Mouse (Mus musculus): ENCODE data around the gene Psme2b. TPM values are rescaled to one million over a fixed set of nuclear protein-coding genes. Genes with fewer than 3 reads are reported as not detected.
A peak's percentile ranks its signal among the peaks of the same experiment; 100 is the strongest.
"Not testable (repeated sequence)": the region's sequence is repeated elsewhere in the genome, so short reads cannot be mapped to it uniquely, and the experiment has no call there.

Psme2b gene
- 68.9 and 82.5 TPM in 2 replicates for polyA plus RNA-seq (2012; ENCODE audit: insufficient read depth, insufficient read length, missing spikeins)

DNA sequence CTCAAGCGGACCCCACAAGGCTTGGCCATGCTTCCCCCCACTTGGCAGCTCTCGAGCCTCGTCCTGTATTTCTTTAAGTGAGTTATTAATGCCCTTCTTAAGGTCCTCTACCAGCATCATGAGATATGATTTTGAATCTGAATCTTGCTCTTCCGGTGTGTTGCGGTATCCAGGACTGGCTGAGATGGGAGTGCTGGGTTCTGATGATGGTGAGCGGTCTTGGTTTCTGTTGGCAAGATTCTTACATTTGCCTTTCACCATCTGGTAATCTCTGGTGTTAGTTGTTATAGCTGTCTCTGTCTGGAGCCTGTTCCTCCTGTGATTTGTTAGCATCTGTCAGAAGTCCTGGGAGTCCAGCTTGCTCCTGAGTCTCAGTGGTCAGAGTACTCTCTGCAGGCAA is at the start of gene Psme2b:
Gene Psme2b (minus strand): TSS at position 101 of the 400 bp plus-strand sequence.
- not testable (repeated sequence) for H3K27ac ChIP-seq (ENCODE audit: insufficient read depth, low read depth, low read length); H3K4me1 ChIP-seq (ENCODE audit: control insufficient read depth, insufficient read depth, low read length); H3K4me3 ChIP-seq (ENCODE audit: insufficient read depth, low read length)

- not testable (repeated sequence) for H3K27ac ChIP-seq (ENCODE audit: insufficient read depth, low read depth, low read length); H3K4me3 ChIP-seq (ENCODE audit: insufficient read depth, low read length)
- H3K4me1 ChIP-seq (ENCODE audit: control insufficient read depth, insufficient read depth, low read length): peaks cover 12% of the 10 kb centered on the region
Observed at GRCm38 (mm10) chr11:48994018-48994417, 48.0 kb upstream of the Psme2b start, which contains the start of gene Tgtp1. TSS of gene Tgtp1 (minus strand) at chr11:48994172.

DNA sequence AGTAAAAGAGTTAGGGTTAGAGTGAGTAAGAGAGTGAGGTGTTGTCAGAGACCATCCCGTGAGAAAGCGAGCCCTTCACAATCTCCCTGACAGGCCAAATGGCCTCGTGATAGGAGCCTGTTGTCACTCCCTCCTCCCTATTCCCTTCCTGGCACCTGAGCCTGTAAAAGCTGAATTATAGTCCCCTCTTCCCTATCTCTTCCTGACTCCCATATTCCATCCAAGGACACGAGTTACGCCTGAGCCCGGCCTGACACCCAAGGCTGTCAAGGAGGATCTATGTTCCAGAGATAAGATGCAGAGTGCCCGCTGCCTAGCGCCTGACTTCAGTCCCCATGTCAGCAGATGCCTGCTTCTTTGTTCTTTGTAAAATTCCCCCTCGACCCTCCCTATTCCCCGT is 47.3 kb upstream of the Psme2b start:
- H3K4me1 ChIP-seq (ENCODE audit: control insufficient read depth, insufficient read depth, low read length): peaks cover 12% of the 10 kb centered on the region
- H3K4me3 ChIP-seq (ENCODE audit: insufficient read depth, low read length); H3K27ac ChIP-seq (ENCODE audit: insufficient read depth, low read depth, low read length): not testable (repeated sequence)

- not testable (repeated sequence) for H3K4me1 ChIP-seq (ENCODE audit: control insufficient read depth, insufficient read depth, low read length); H3K4me3 ChIP-seq (ENCODE audit: insufficient read depth, low read length); H3K27ac ChIP-seq (ENCODE audit: insufficient read depth, low read depth, low read length)
Observed at GRCm38 (mm10) chr11:48991740-48992520, 45.9 kb upstream of the Psme2b start, which contains the start of gene Gm12185. TSS of gene Gm12185 (minus strand) at chr11:48992226.

DNA sequence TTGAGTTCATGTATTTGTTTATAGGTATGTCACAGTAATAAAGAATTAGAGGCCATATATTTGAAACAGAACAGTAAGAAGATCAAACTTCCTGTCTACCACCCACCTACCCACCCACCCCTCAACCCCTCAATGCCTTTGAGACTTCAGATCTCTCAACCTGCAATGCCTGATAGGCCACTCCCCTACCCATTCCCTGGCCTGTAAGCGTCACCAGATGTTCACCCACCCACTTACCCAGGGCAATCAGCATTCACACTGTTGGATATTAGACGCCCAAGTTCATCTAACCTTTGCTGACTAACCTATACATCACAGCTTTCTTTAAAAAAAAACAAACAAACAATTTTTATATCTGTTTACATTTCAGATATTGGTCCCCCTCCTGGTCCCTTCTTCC is 44.0 kb upstream of the Psme2b start:
- not testable (repeated sequence) for H3K4me3 ChIP-seq (ENCODE audit: insufficient read depth, low read length); H3K4me1 ChIP-seq (ENCODE audit: control insufficient read depth, insufficient read depth, low read length); H3K27ac ChIP-seq (ENCODE audit: insufficient read depth, low read depth, low read length)

DNA sequence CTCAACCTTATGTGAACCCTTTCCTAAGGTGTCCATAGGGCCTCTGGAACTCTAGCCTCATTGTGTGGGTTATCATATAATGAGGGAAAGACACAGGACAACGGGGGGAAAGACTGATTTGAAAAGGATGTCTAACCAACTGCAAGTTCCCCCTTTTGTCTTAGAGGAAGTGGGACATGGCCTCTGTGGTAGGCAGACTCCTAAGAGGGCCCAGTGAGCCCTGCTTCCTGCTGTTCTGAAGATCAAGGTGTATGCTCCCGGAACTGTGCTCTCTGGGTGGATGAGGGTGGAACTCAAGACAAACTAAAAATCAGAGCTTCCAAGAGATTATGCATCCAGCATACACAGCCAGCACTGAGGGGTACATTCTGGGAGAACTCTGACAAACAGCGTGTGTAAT is 42.2 kb upstream of the Psme2b start:
- peak overlapping the region; percentile 40; the same call in 1 of the 2 replicates for H3K27ac ChIP-seq (ENCODE audit: insufficient read depth, low read depth, low read length)
- not testable (repeated sequence) for H3K4me1 ChIP-seq (ENCODE audit: control insufficient read depth, insufficient read depth, low read length); H3K4me3 ChIP-seq (ENCODE audit: insufficient read depth, low read length)

GRCm38 (mm10) chr11:48982848-48983247 is 36.9 kb upstream of the Psme2b start:
- H3K4me3 ChIP-seq (ENCODE audit: insufficient read depth, low read length); H3K4me1 ChIP-seq (ENCODE audit: control insufficient read depth, insufficient read depth, low read length); H3K27ac ChIP-seq (ENCODE audit: insufficient read depth, low read depth, low read length): not testable (repeated sequence)

GRCm38 (mm10) chr11:48980052-48980451 is 34.1 kb upstream of the Psme2b start:
- H3K27ac ChIP-seq (ENCODE audit: insufficient read depth, low read depth, low read length); H3K4me1 ChIP-seq (ENCODE audit: control insufficient read depth, insufficient read depth, low read length); H3K4me3 ChIP-seq (ENCODE audit: insufficient read depth, low read length): not testable (repeated sequence)

- peak within 1 kb of the TSS; percentile 24 for H3K4me3 ChIP-seq (ENCODE audit: insufficient read depth, low read length)
- not testable (repeated sequence) for H3K4me1 ChIP-seq (ENCODE audit: control insufficient read depth, insufficient read depth, low read length)
- H3K27ac ChIP-seq (ENCODE audit: insufficient read depth, low read depth, low read length): peak within 1 kb of the TSS; percentile 56
Observed at GRCm38 (mm10) chr11:48979251-48979650, 33.3 kb upstream of the Psme2b start, which contains the start of gene 9930111J21Rik1. TSS of gene 9930111J21Rik1 (minus strand) at chr11:48979398.

DNA sequence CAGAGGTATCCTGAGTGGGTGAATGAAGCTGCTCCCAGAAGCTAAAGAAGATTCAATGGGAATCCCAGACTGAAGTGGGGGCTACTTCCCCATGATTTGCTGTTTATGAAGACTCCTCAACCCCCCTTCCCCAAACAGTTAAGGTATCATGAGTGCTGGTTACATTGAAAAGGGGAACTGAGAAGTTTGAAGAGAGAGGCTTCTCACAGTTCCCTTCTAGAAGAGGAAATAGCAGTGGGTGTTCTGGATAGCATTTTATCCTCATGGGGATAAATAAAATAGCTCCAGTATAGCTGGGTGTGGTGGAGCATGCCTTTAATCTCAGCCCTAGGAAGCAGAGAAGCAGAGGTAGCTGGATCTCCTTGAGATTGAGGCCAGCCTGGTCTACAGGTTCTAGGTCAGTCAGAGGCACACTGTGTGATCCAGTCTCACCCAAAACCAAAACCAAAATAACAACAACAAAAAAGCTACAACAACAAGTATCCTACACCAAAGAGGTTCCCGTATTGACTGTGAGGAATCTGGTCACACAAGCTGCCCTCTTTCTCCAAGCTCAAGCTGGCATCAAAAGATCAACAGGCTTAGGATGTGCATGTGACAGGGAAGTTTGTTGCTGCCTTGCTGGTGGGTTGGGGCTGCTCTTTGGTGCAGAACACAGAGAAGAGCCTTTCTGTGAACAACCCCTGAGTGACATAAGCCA is 32.4 kb upstream of the Psme2b start, which contains the start of gene Olfr56:
Gene Olfr56 (plus strand): TSS at position 650 of the 700 bp plus-strand sequence.
- not testable (repeated sequence) for H3K4me1 ChIP-seq (ENCODE audit: control insufficient read depth, insufficient read depth, low read length)
- Histone ChIP-seq H3K4me3 (ENCODE audit: insufficient read depth, low read length) (peak within 1 kb of the TSS; percentile 24), H3K27ac (ENCODE audit: insufficient read depth, low read depth, low read length) (peak within 1 kb of the TSS; percentile 71)

GRCm38 (mm10) chr11:48974686-48975085 is 28.7 kb upstream of the Psme2b start:
- H3K4me3 ChIP-seq (ENCODE audit: insufficient read depth, low read length); H3K27ac ChIP-seq (ENCODE audit: insufficient read depth, low read depth, low read length); H3K4me1 ChIP-seq (ENCODE audit: control insufficient read depth, insufficient read depth, low read length): not testable (repeated sequence)

DNA sequence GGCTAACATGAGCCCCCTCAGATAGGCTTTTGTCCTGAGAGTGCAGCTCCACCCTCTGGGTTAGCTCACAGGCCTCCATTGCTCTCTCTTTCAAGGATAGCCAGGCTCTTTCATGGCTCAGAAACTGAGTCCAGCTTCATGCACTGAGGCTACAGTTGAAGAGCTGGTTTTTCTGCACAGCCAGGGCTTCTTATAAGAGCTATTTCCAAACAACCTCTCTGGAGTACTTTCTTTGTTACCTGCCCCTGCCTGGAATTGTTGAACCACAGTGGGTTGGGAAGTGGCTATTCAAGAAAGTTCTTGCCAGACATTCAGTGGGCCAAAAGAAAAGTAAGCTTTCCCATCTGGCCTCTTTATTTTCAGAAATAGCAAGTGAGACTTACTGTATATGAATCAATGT is 6.7 kb downstream of the Psme2b start:
- not testable (repeated sequence) for H3K4me1 ChIP-seq (ENCODE audit: control insufficient read depth, insufficient read depth, low read length); H3K27ac ChIP-seq (ENCODE audit: insufficient read depth, low read depth, low read length); H3K4me3 ChIP-seq (ENCODE audit: insufficient read depth, low read length)

- H3K4me1 ChIP-seq (ENCODE audit: control insufficient read depth, insufficient read depth, low read length); H3K4me3 ChIP-seq (ENCODE audit: insufficient read depth, low read length); H3K27ac ChIP-seq (ENCODE audit: insufficient read depth, low read depth, low read length): not testable (repeated sequence)
Observed at GRCm38 (mm10) chr11:48935291-48935690, 10.7 kb downstream of the Psme2b start.

GRCm38 (mm10) chr11:48933923-48934322 is 12.1 kb downstream of the Psme2b start:
- H3K27ac ChIP-seq (ENCODE audit: insufficient read depth, low read depth, low read length); H3K4me1 ChIP-seq (ENCODE audit: control insufficient read depth, insufficient read depth, low read length); H3K4me3 ChIP-seq (ENCODE audit: insufficient read depth, low read length): not testable (repeated sequence)

DNA sequence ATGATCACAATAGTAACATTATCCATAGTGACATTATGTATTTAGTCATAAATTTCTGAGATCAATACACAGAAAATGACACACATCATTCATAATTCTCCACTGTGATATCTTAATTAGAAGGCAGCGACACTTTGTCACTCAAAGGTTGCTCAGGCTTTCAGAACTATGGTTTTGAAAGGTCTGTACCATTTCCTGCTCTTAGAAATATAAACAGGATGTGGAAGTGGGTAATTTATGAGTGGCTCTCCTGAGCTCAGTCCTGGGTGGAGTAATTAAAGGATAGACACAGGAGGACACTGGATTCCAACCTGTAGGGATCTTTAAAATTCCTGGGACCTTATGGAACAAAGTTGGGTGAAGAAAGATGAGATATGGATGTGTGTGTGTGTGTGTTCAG is 12.6 kb downstream of the Psme2b start:
- H3K4me1 ChIP-seq (ENCODE audit: control insufficient read depth, insufficient read depth, low read length); H3K27ac ChIP-seq (ENCODE audit: insufficient read depth, low read depth, low read length); H3K4me3 ChIP-seq (ENCODE audit: insufficient read depth, low read length): not testable (repeated sequence)

GRCm38 (mm10) chr11:48928068-48928467 is 17.9 kb downstream of the Psme2b start:
- H3K4me3 ChIP-seq (ENCODE audit: insufficient read depth, low read length); H3K4me1 ChIP-seq (ENCODE audit: control insufficient read depth, insufficient read depth, low read length); H3K27ac ChIP-seq (ENCODE audit: insufficient read depth, low read depth, low read length): not testable (repeated sequence)
